Mouse (Mus musculus) midbrain, embryonic 10.5 days (tissue): ENCODE data around the gene Mrpl39. TPM values are rescaled to one million over a fixed set of nuclear protein-coding genes. Genes with fewer than 3 reads are reported as not detected.
A peak's percentile ranks its signal among the peaks of the same experiment; 100 is the strongest.

ENCODE experiments used
- DNase-seq: peaks from one replicate; pipeline ENCODE4 v3.0.0-alpha.2; 2017; ENCODE audit warnings: low spot score
- H3K27ac ChIP-seq: fragments of 300-500 bp; sonication (generic); replicated peaks from 2 replicates; pipeline ENCODE4 v1.5.1; 2016; ENCODE audit warnings: mild to moderate bottlenecking
- H3K27me3 ChIP-seq: fragments of 300-500 bp; sonication (generic); 2 replicates; pipeline ENCODE4 v1.6.1; 2016; ENCODE audit warnings: low read depth, mild to moderate bottlenecking; ENCODE audit not compliant: poor library complexity, severe bottlenecking
- H3K36me3 ChIP-seq: fragments of 300-500 bp; sonication (generic); 2 replicates; pipeline ENCODE4 v1.6.1; 2016; ENCODE audit warnings: mild to moderate bottlenecking, moderate library complexity
- H3K4me1 ChIP-seq: fragments of 300-500 bp; sonication (generic); 2 replicates; pipeline ENCODE4 v1.6.1; 2016
- H3K4me3 ChIP-seq: fragments of 300-500 bp; sonication (generic); 2 replicates; pipeline ENCODE4 v1.5.1; 2016; ENCODE audit warnings: mild to moderate bottlenecking, moderate library complexity
- H3K9me3 ChIP-seq: fragments of 300-500 bp; sonication (generic); replicated peaks from 2 replicates; pipeline ENCODE4 v1.6.1; 2016; ENCODE audit warnings: mild to moderate bottlenecking
- WGBS: fragments of 180-500 bp; shearing (Covaris S2); methylation state at CpG from one replicate; pipeline ENCODE4 v1.1.7; 2016; 5-methylcytosine and 5-hydroxymethylcytosine counted together
- polyA plus RNA-seq: library from polyadenylated mRNA; unstranded; fragments of >200 nt; fragmentation: Nextera tagmentation; extraction: Ambion mirVana; gene quantifications from 2 replicates; pipeline ENCODE4 v1.2.1, GENCODE M21; 2016

Gene Mrpl39
- polyA plus RNA-seq, 1 experiment from 2014 or later, result 62.4 TPM

DNA sequence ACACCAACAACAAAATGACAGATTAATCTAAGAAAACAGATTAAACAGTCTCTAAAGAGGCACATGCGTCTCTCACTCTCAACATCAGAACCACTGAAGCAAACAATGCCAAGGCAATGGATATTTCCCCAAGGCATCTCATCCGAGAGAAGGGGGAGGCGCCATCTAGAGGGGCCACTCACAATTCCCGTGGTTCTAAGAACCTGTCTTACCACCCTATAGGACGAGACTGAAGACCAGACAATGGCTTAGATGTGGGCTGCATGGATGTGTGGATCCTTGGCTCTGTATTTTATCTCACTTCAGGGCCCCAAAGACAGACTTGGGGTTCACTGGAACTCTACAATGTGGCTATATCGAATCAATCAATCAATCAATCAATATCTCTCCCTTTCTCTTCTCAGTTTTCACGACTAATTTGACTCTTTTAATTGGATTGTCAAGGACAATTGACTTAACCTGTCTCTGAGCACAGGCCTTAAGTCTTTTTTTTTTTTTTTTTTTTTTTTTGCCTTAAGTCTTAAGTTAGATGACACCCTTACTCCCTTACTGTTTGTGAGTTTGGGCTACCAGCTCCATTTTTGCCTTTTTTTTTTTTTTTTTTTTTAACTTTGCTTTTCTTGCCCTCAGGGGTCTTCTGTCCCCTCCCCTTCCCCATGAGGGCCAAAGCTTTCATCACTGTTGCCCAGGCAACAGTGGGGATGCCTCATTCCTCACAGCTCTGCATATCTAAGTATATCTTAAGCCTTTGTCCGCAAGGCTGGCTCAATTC, 37.1 kb upstream of the Mrpl39 start:
- H3K9me3 ChIP-seq, result no peaks in the 10 kb centered on the region
- H3K27me3 ChIP-seq, result no peaks in the 10 kb centered on the region
- H3K27ac ChIP-seq, result peak overlapping the region; percentile 99
- H3K4me3 ChIP-seq, result peak overlapping the region; percentile 85
- H3K36me3 ChIP-seq, result peaks cover 9% of the 10 kb centered on the region
- WGBS, result 7% methylated on average over 8 of the region's 8 CpGs
- peaks cover 29% of the 10 kb centered on the region for H3K4me1 ChIP-seq
- DNase-seq, result peak; percentile 82

DNA sequence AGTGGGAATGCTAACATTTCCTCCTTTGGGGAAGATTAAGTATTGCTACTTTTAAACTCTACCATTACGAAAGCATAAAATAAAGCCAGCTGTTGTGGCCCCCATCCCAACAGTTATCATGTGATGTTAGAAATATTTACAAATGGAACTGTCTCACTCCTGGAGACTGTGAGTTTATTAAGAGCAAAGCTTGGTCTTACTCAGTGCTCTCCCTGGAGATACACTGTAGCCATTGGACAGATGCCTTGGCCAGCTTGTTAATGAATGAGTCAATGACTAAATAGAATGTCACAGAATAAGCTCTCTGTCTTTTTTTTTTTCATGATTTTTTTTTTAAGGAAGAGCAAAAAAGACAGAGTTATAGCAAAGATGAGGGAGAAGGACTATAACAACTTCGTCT, 35.9 kb upstream of the Mrpl39 start:
- no peak for DNase-seq
- 92% methylated on average over 2 of the region's 2 CpGs for WGBS
- Histone ChIP-seq H3K27ac (no peak overlapping the region), H3K4me3 (no peak overlapping the region), H3K4me1 (peaks cover 26% of the 10 kb centered on the region), H3K36me3 (no peaks in the 10 kb centered on the region), H3K27me3 (no peaks in the 10 kb centered on the region), H3K9me3 (no peaks in the 10 kb centered on the region)

DNA sequence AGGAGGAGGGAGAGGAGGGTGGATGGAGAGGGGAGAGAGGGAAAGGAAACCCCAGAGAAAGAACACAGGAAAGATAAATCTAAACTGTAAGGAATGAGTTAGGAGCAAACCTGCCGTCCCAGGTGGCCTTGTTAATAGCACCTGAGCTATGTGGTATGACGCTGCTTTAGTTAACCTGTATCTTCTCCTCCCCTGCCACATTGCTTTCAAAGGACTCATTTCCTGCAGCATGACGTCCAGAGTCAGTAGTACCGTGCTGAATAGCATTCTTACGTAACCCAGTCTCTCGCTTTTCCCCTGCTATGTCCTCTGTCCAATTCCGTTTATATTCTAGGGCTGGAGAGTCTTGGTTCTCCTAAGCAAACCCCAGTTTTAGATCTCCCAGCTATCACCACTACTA, 35.3 kb upstream of the Mrpl39 start:
- Histone ChIP-seq H3K9me3 (no peaks in the 10 kb centered on the region), H3K36me3 (no peaks in the 10 kb centered on the region), H3K27me3 (no peaks in the 10 kb centered on the region), H3K4me3 (no peak overlapping the region), H3K4me1 (peaks cover 20% of the 10 kb centered on the region), H3K27ac (no peak overlapping the region)
- DNase-seq, result no peak
- 86% methylated on average over 7 of the region's 7 CpGs for WGBS

DNA sequence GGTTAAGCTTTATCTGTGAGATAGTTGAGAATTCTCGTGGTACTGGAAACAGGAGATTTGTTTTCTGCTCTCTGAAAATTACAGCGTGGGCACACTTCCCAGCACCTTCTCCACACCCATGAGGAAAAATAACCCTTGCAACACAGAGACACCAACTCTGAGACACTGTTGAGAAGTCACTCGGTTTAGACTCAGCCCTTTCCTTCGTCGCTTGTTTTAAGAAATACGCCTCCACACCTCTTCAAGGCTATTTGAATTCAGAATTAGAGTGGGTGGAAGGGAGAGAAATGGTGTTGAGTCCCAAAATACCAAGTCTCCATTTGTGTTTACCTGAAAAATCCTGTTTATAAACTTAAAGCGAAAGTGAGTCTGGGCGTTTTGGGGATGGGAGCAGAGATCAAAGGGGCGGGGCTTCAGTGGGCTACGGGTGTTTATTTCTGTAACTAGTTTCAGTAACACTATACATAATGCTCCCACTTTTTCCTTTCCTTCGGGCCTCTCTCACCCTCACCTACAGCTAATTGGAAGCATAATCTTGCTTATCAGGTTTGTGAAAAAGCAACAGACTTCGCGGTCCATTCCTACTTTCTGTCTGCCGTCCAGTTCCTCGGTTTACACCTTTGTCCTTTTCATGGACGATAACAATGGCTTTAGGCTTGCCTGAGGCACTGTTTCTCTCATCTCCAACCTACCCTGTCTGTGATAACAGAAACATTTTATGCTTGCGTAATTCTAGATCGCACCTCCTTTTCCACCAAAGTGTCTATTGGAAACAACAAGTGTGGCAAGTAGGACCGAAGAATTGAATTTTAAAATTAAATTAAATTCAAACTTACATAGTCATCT, 34.3 kb upstream of the Mrpl39 start:
- H3K27ac ChIP-seq, result no peak overlapping the region
- WGBS, result 90% methylated on average over 19 of the region's 19 CpGs
- H3K36me3 ChIP-seq, result no peaks in the 10 kb centered on the region
- peaks cover 14% of the 10 kb centered on the region for H3K4me1 ChIP-seq
- H3K9me3 ChIP-seq, result no peaks in the 10 kb centered on the region
- H3K27me3 ChIP-seq, result no peaks in the 10 kb centered on the region
- no peak for DNase-seq
- no peak overlapping the region for H3K4me3 ChIP-seq

GRCm38 (mm10) chr16:84769182-84769581, 33.6 kb upstream of the Mrpl39 start:
- H3K4me3 ChIP-seq, result no peak overlapping the region
- no peaks in the 10 kb centered on the region for H3K27me3 ChIP-seq
- H3K27ac ChIP-seq, result no peak overlapping the region
- WGBS, result 61% methylated on average over 4 of the region's 4 CpGs
- peaks cover 14% of the 10 kb centered on the region for H3K4me1 ChIP-seq
- H3K36me3 ChIP-seq, result no peaks in the 10 kb centered on the region
- DNase-seq, result no peak
- H3K9me3 ChIP-seq, result no peaks in the 10 kb centered on the region

- WGBS, result 85% methylated on average over 8 of the region's 8 CpGs
- Histone ChIP-seq H3K4me1 (peaks cover 11% of the 10 kb centered on the region), H3K4me3 (no peak overlapping the region)
Measured at GRCm38 (mm10) chr16:84767956-84768355, 32.4 kb upstream of the Mrpl39 start.

GRCm38 (mm10) chr16:84745721-84746306, 10.3 kb upstream of the Mrpl39 start:
- WGBS, result 80% methylated on average over 6 of the region's 6 CpGs
- Histone ChIP-seq H3K4me1 (no peaks in the 10 kb centered on the region), H3K36me3 (no peaks in the 10 kb centered on the region), H3K27ac (no peak overlapping the region), H3K9me3 (no peaks in the 10 kb centered on the region), H3K4me3 (no peak overlapping the region), H3K27me3 (no peaks in the 10 kb centered on the region)
- no peak for DNase-seq

More at GRCm38 (mm10) chr16:84767956-84768355, 32.4 kb upstream of the Mrpl39 start:
- no peaks in the 10 kb centered on the region for H3K27me3 ChIP-seq
- H3K9me3 ChIP-seq, result no peaks in the 10 kb centered on the region
- DNase-seq, result no peak
- H3K36me3 ChIP-seq, result no peaks in the 10 kb centered on the region
- H3K27ac ChIP-seq, result no peak overlapping the region

- no peak for DNase-seq
- WGBS, result 79% methylated on average over 10 of the region's 10 CpGs
- no peak overlapping the region for H3K27ac ChIP-seq
- no peaks in the 10 kb centered on the region for H3K27me3 ChIP-seq
- no peaks in the 10 kb centered on the region for H3K4me1 ChIP-seq
- H3K36me3 ChIP-seq, result no peaks in the 10 kb centered on the region
- no peak overlapping the region for H3K4me3 ChIP-seq
- no peaks in the 10 kb centered on the region for H3K9me3 ChIP-seq
Measured at GRCm38 (mm10) chr16:84744703-84745490, 9.4 kb upstream of the Mrpl39 start.

- Histone ChIP-seq H3K27me3 (no peaks in the 10 kb centered on the region), H3K4me3 (no peak overlapping the region), H3K9me3 (no peaks in the 10 kb centered on the region), H3K4me1 (peaks cover 12% of the 10 kb centered on the region), H3K36me3 (peaks cover 9% of the 10 kb centered on the region), H3K27ac (no peak overlapping the region)
- 82% methylated on average over 3 of the region's 3 CpGs for WGBS
- DNase-seq, result no peak
Measured at GRCm38 (mm10) chr16:84737358-84737757, 1.8 kb upstream of the Mrpl39 start.

- peaks cover 12% of the 10 kb centered on the region for H3K4me1 ChIP-seq
- H3K27me3 ChIP-seq, result no peaks in the 10 kb centered on the region
- no peak for DNase-seq
- H3K9me3 ChIP-seq, result no peaks in the 10 kb centered on the region
- peak overlapping the region; percentile 90 for H3K27ac ChIP-seq
- under 1% methylated on average over 15 of the region's 15 CpGs for WGBS
- peaks cover 34% of the 10 kb centered on the region for H3K36me3 ChIP-seq
- peak overlapping the region; percentile 83 for H3K4me3 ChIP-seq
Measured at GRCm38 (mm10) chr16:84734806-84735165, 756 bp downstream of the Mrpl39 start.

- H3K9me3 ChIP-seq, result no peaks in the 10 kb centered on the region
- peaks cover 70% of the 10 kb centered on the region for H3K36me3 ChIP-seq
- no peak overlapping the region for H3K4me3 ChIP-seq
- WGBS, result 98% methylated on average over 2 of the region's 2 CpGs
- no peaks in the 10 kb centered on the region for H3K4me1 ChIP-seq
- no peaks in the 10 kb centered on the region for H3K27me3 ChIP-seq
- no peak overlapping the region for H3K27ac ChIP-seq
- no peak for DNase-seq
Measured at GRCm38 (mm10) chr16:84720670-84721069, 14.9 kb downstream of the Mrpl39 start.

DNA sequence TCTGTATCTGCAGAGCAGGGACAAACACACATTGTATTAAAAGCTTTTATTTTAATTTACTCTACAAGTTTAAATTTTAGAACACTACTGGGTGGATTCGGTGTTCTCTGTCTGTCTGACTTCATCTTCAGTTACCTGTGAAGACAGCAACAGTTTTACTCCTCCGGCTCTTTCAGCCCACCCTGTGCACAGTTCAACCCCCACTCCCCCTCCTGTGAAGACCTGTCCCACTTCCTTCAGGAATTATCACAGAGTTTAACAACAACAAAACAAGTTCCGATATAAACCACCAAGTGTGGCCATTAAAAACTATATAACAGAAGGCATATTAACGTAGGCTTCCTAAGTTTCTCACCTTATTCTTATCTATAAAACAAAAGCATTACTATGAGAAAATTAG, 17.3 kb downstream of the Mrpl39 start:
- 98% methylated on average over 4 of the region's 4 CpGs for WGBS
- Histone ChIP-seq H3K4me1 (no peaks in the 10 kb centered on the region), H3K4me3 (no peak overlapping the region), H3K9me3 (no peaks in the 10 kb centered on the region), H3K27me3 (no peaks in the 10 kb centered on the region), H3K36me3 (peaks cover 46% of the 10 kb centered on the region), H3K27ac (no peak overlapping the region)
- DNase-seq, result no peak
